Mouse (Mus musculus) brown adipose tissue, adult 24 weeks (tissue): Measurements from ENCODE around the gene Olfr101. TPM values are rescaled to one million over a fixed set of nuclear protein-coding genes. Genes with fewer than 3 reads are reported as not detected.

Source experiments
- H3K27ac ChIP-seq: fragments of 200-500 bp; replicated peaks from 2 replicates; pipeline ENCODE4 v1.5.1; 2012; ENCODE audit warnings: low read depth, mild to moderate bottlenecking, low read length
- H3K4me1 ChIP-seq: fragments of 200-500 bp; 2 replicates; pipeline ENCODE4 v1.6.1; 2012; ENCODE audit warnings: low read length, mixed read lengths; ENCODE audit not compliant: control insufficient read depth, insufficient read depth, insufficient read length
- H3K4me3 ChIP-seq: fragments of 200-500 bp; 2 replicates; pipeline ENCODE4 v1.5.1; 2012; ENCODE audit warnings: low read depth, mild to moderate bottlenecking, low read length, moderate library complexity; ENCODE audit not compliant: insufficient read depth
- polyA plus RNA-seq: library from polyadenylated mRNA; stranded (reverse); fragments of >200 nt; gene quantifications from 2 replicates; pipeline ENCODE4 v1.2.4, GENCODE M21; 2012; ENCODE audit not compliant: missing spikeins, insufficient read depth, insufficient read length

Gene Olfr101
- polyA plus RNA-seq: not detected in 2 replicates

DNA sequence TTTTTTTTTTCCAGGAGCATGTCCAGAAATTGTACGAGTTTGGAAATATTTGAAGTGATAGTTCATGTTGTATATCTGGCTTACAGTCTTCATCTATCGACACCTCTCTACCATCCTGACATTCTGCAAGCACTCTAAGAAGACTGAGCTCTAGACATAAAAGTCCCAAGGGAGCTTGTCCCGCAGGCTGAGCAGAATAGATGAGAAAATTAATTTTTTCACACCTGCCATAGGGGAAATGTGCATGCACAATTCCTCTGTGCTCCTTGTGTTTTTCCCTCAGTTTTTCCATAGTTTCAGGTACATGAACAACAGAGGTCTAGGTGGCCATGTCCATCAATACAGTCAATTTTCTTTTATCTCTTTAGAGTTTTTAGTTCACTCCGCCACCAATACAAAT is at the start of gene Olfr101:
Olfr101 (minus strand) TSS at position 101 of the 400 bp plus-strand sequence.
- Histone ChIP-seq H3K27ac (no peak within 1 kb of the TSS), H3K4me3 (no peak within 1 kb of the TSS)

DNA sequence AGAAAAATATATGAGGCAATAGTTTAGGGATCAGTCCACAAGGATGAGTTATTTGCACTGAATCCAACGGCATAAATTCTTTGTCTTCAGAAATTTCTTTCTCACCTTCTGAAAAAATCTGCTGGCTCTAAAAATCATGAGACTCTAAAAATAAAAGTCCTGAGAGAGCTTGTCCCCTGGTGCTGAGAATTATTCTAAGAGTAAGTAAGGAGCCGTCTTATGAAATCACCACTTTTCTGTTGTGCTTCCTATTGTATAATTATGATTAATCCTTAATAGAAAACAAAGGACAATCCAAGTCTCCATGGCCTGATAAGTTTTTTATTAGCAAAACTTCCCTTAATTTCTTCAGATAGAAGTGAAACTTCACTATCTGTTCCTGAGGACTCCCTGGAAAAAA is 35.5 kb upstream of the Olfr101 start, which contains the start of gene Olfr103:
Olfr103 (minus strand) TSS at position 101 of the 400 bp plus-strand sequence.
- H3K27ac ChIP-seq: no peak within 1 kb of the TSS
- no peaks in the 10 kb centered on the region for H3K4me1 ChIP-seq
- no peak within 1 kb of the TSS for H3K4me3 ChIP-seq

More for the DNA sequence above, at the start of gene Olfr101:
- H3K4me1 ChIP-seq: no peaks in the 10 kb centered on the region

DNA sequence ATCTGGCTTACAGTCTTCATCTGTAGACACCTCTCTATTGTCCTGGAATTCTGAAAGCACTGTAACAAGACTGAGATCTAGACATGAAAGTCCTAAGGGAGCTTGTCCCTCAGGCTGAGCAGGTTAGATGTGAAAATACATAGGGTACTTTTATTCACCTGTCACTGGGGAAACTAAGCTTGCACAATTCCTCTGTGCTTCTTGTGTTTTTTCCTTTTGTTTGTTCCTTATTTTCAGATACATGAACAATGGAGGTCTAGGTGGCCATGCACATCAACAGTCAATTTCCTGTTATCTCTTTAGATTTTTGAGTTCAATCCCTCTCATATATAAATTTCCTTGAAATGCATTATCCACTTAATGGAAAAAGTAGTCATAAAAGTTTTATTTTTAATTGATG is 12.8 kb upstream of the Olfr101 start, which contains the start of gene Olfr102:
Olfr102 (minus strand) TSS at position 101 of the 400 bp plus-strand sequence.
- no peak within 1 kb of the TSS for H3K27ac ChIP-seq
- no peaks in the 10 kb centered on the region for H3K4me1 ChIP-seq
- H3K4me3 ChIP-seq: no peak within 1 kb of the TSS

DNA sequence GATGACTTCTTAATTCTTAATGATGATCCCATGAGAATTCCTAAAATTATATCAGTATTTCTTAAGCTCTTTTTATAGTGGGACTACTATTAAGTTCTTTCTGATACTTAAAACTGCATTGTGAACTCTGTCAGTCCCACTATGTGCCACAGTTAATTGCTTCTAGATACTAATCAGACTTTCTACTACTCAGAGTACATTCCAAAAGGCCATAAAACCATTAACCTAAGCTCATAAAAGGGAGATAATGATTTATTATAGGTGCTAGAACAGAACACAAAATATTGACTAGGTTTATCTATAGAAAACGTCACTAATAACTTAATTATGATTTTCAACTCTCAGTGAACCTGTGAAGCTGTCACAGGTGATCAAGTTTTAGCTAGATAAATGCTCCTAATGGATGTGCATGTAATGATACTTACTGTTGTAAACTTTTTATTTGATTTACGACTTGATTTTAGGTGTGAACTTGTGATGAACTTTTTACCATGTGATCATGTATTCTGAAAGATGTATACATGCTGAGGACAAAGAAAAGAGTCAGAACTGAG is 6.1 kb upstream of the Olfr101 start:
- H3K27ac ChIP-seq: no peak overlapping the region
- no peaks in the 10 kb centered on the region for H3K4me1 ChIP-seq
- no peak overlapping the region for H3K4me3 ChIP-seq

DNA sequence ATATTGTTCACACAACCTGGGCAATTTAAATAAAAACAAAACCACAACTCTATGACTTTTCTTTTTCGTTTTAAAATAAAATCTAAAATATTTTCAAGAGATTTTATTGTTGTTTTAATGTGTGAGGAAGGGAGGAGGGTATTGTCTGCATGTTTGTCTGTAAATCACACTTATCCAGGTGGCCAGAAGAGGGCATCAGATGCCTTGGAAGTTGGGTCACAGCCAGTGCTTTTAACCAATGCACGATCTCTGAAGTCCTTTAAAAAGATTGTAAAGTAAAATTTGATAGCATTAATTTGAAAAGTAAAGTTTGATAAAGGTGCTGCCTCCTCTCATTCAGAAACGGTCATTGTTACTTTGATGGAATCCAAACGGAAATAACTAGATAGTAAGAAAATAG is 4.4 kb upstream of the Olfr101 start:
- no peak overlapping the region for H3K4me3 ChIP-seq
- no peak overlapping the region for H3K27ac ChIP-seq
- no peaks in the 10 kb centered on the region for H3K4me1 ChIP-seq

DNA sequence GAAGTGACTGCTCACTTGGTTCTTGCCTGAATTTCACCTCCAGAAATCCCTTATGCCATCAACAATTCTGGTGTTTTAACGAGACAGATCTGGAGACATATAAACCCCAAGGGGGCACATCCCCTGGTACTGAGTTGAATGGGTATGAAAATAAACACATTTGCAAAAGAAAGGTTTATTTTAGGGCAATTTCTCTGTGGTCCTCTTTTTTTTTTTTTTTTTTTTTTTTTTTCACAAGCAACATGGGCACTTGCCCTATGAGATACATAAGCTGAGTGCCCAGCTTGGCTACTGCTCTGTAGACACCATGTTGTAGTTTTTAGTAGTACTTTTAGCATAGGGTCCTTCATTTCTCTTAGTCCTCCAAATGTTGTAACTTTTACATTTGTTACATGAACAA is 20.8 kb downstream of the Olfr101 start, which contains the start of gene Olfr99:
Olfr99 (minus strand) TSS at position 101 of the 400 bp plus-strand sequence.
- Histone ChIP-seq H3K27ac (no peak within 1 kb of the TSS), H3K4me3 (no peak within 1 kb of the TSS), H3K4me1 (no peaks in the 10 kb centered on the region)

- H3K4me3 ChIP-seq: no peak overlapping the region
- H3K4me1 ChIP-seq: no peaks in the 10 kb centered on the region
- no peak overlapping the region for H3K27ac ChIP-seq
These were observed 23.8 kb downstream of the Olfr101 start for GRCm38 (mm10) chr17:37280331-37280730.

- Histone ChIP-seq H3K27ac (no peak overlapping the region), H3K4me3 (no peak overlapping the region), H3K4me1 (no peaks in the 10 kb centered on the region)
These were observed 27.5 kb downstream of the Olfr101 start for GRCm38 (mm10) chr17:37276573-37276972.

- H3K27ac ChIP-seq: no peak overlapping the region
- H3K4me1 ChIP-seq: no peaks in the 10 kb centered on the region
- no peak overlapping the region for H3K4me3 ChIP-seq
These were observed 28.4 kb downstream of the Olfr101 start for GRCm38 (mm10) chr17:37275626-37276248.

DNA sequence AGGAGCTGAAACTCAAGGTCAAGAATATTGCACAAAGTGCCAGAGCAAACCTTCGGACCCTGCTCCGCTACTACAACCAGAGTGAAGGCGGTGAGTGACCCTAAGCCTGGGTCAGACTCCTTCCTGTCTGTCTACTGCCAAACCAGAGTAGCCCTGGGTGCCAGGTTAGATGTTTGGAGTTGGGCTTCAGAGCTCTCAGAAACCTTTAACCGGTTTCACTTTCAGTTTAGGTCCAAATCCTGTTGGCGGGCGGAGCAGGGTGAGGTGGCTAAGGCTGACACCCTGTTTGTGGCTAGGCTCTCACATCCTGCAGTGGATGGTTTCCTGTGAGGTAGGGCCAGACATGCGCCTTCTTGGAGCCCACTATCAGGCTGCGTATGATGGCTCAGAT is 33.4 kb downstream of the Olfr101 start:
- peak overlapping the region; percentile 97 for H3K4me3 ChIP-seq
- peak overlapping the region; percentile 86 for H3K27ac ChIP-seq
- H3K4me1 ChIP-seq: no peaks in the 10 kb centered on the region

GRCm38 (mm10) chr17:37270058-37270701 is 33.9 kb downstream of the Olfr101 start, which contains the start of gene H2-M3:
Gene H2-M3 (plus strand): TSS chr17:37270220.
- Histone ChIP-seq H3K27ac (peak within 1 kb of the TSS; percentile 86), H3K4me3 (peak within 1 kb of the TSS; percentile 97), H3K4me1 (no peaks in the 10 kb centered on the region)

DNA sequence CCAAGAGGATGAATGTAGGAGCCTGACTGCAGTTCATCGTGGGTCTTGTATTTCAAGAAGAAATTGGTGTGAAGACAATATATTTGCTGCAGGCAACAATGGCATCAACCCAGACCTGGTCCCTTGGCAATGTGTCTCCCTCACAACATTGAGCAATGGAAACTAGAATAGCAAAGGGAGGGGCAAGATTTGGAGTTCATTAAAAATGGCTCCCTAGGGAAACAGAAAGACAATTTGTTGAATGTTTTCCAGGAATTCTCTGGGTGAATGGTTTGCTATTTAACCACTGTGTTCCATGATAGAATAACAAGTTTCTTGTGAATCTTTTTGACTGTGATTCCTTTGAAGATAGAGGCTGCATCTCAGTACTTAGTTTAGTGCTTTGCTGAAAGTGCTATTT is 40.5 kb downstream of the Olfr101 start, which contains the start of gene Olfr98:
Olfr98 (minus strand) TSS at position 124 of the 400 bp plus-strand sequence.
- no peak within 1 kb of the TSS for H3K4me3 ChIP-seq
- no peaks in the 10 kb centered on the region for H3K4me1 ChIP-seq
- no peak within 1 kb of the TSS for H3K27ac ChIP-seq

DNA sequence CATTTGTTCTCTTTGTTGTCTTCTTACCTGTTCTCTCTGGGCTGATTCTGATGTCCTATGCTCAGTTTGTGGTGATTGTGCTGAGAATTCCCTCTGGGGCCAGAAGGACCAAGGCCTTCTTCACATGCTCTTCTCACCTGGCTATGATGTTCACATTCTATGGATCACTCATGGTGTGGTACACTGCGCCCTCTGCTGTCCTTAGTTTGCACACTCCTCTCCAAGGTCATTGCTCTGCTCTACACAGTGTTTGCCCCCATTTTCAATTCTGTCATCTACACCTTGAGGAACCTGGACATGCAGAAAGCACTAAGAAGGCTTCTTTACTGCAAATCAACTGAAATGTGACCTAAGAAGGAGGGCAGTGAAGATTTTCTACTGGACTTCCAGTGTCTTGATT is 53.6 kb downstream of the Olfr101 start:
- H3K4me1 ChIP-seq: no peaks in the 10 kb centered on the region
- H3K27ac ChIP-seq: no peak overlapping the region
- H3K4me3 ChIP-seq: no peak overlapping the region

- Histone ChIP-seq H3K27ac (no peak overlapping the region), H3K4me1 (no peaks in the 10 kb centered on the region), H3K4me3 (no peak overlapping the region)
These were observed 54.7 kb downstream of the Olfr101 start for GRCm38 (mm10) chr17:37249460-37249859.
